Mouse (Mus musculus) monocyte, adult 5-6 weeks (primary cell): ENCODE measurements around the gene Zfp784. TPM values are rescaled to one million over a fixed set of nuclear protein-coding genes. Genes with fewer than 3 reads are reported as not detected.
"Not testable (repeated sequence)": the region's sequence is repeated elsewhere in the genome, so short reads cannot be mapped to it uniquely, and the experiment has no call there.

Experiments used
- ATAC-seq: fragments of 153-309, 156-312 bp; replicated peaks from 2 replicates; pipeline ENCODE4 v1.8.0; 2017; ENCODE audit warnings: mild to moderate bottlenecking; ENCODE audit not compliant: low TSS enrichment, insufficient number of reproducible peaks, severe bottlenecking, poor library complexity, low FRiP score
- total RNA-seq: library from RNA; stranded (forward); fragments of 200-1000, 200-491, 200-594 nt; gene quantifications from 3 replicates; pipeline ENCODE4 v1.2.3, GENCODE M21; 2017

The Zfp784 gene
- total RNA-seq: 3.0 to 3.8 TPM (median 3.1 TPM) in 3 replicates

DNA sequence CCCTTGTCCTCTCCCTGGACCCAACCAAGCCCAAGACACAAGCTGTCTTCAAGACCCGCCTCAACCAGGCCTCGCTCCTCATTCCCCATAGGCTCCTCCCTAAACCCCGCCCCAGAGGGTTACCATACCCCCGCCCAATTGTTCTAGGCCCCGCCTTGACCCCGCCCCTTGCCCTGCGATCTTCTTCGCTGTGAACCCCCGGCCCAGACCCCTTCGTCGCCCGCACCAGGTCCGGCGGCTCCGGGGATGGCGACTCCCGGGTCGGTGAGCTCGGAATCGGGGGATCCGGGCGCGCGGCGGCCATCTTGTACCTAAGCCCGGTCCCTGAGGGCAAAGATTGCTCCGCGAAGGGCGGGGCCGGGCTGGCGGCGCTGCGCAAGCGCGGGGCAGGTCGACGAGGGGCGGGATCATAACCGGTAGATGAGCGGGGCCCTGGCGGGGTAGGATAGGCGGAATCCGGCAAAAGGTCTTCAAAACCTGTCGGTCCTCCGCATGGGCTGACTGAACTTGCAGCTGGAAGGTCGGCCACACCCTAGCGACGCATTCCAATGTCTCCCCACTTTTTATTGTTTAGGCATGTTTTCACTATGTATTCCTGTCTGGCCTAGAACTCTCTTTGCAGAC is at the start of gene Zfp784:
TSS of gene Zfp784 (minus strand) at position 338 of the 624 bp plus-strand sequence.
- peak; percentile 81 for ATAC-seq

DNA sequence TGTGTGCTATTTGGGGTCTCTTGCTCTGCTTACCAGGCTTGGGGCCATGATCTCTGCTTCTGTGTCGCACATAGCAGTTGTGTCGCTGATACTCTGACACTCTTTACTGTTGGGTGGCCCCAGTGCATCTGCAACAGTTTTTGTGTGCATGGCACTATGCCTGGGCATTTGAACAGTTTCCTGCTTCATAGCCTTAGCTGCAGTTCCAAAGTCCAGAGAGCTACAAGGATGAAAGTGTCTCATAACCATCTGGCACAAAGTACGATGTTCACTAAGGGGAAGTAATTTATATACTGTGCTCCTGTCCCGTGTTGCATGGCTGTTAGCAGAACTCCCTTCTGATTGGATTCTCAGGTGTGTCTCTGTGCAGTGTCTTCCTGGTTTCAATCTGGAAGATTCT is 49.6 kb upstream of the Zfp784 start:
- ATAC-seq: no peak

DNA sequence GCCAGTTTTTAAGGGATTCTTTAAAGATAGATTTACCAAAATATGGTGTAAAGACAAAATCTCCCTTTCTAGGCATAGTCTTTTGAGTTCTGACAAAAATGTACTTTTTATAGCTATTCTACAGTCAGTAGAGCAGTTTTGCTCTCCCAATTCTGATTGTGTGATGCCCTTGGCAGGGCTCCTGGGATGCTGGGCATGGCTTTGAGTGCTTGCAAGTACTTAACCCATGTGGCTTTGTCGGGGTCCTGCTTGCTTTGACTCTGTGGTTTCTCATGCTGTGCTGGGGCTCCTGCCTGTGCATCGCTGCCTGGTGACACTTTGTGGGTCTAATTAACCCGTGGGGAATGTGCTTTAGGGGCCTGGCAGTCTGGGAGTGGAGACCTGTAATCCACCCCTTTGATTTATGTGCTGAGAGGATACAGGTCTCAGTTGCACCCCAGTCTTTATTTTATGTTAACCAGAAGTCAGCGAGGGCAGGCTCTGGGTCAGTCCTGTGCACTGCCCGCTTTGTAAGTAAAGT is 48.7 kb upstream of the Zfp784 start:
- ATAC-seq: no peak

DNA sequence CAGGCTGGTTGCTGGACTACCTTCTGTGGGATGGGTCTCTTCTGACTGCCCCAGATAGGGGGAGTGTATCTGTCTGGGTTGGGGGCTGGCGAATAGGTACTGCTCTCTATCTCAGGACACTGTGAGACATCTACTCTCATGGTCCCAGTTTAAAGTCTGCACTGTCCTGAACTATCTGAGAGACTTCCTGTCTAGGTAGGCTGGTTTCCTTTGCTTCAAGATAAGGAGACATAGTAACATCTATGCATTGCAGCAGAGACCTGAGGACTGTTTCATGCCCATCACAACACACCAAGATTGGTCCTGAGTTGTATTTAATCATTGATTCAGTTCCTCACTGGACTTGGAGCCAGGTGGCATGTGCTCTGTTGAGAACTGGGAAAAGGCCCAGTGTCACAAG is 47.3 kb upstream of the Zfp784 start:
- no peak for ATAC-seq

DNA sequence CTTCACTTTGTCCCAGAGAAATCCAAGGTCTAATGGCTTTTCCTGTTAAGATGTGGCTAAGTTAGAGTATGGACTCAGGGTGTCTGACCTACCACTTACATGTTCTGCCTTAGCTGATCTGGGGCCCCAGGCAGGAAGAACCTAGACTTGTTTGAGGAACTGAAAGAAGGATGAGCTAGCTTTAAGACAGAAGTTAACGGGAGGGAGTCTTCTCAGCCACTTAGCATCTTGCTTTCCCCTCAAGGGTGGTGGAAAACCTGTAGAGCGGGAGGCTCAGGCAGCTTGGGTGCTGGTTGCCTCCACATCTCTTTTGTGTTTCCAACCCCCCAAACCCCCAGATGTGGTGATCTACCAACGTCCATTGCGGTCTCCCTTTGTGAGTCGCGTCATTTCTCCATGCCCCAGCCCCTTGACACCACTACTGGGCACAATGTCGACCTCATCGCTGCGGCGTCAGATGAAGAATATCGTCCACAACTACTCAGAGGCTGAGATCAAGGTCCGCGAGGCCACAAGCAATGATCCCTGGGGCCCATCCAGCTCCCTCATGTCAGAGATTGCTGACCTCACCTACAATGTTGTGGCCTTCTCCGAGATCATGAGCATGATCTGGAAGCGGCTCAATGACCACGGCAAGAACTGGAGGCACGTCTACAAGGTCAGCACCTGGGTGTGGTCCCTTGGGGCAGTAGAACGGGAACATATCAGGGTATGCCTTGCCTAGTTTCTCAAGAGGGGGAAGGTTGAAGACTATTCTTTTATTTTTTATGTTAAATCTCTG is 45.3 kb upstream of the Zfp784 start:
- peak; percentile 71 for ATAC-seq

DNA sequence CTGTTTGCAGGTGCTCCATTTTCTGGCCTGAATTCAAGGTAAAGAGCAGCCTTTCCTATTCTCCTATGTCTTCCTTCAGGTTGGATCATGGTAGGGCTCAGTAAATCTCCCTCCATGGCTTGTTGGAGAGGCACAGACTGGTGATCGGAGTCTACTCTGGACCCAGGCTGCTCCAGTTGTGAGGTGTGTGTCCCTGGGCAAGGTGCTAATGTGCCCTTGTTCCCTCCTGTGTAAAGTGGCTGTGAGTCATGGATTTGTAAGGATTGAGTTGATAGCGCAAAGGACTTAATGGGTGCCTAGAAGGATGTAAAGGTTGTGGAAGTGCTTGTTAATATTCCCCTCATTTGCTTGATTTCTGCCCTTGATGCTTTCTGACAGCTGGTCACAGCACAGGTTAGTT is 43.7 kb upstream of the Zfp784 start:
- no peak for ATAC-seq

DNA sequence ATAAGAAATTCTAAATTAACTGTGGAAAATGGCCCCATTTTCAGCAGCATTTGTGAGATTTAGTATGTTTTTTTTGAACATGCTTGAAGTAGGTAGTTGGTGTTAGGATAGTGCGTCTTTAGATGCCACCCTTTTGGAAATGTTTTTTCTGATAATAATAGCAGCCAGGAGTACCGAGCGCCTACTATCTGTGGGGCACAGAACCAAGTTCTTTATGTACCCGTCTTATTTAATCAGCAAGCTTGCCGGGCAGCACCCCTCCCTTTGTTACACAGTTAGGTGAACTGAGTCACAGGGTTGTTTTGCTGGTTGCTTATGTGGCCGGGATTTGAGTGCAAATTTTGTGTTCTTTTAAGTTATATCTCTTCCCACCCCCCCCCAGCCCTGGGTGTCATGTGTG is 43.0 kb upstream of the Zfp784 start:
- ATAC-seq: no peak

DNA sequence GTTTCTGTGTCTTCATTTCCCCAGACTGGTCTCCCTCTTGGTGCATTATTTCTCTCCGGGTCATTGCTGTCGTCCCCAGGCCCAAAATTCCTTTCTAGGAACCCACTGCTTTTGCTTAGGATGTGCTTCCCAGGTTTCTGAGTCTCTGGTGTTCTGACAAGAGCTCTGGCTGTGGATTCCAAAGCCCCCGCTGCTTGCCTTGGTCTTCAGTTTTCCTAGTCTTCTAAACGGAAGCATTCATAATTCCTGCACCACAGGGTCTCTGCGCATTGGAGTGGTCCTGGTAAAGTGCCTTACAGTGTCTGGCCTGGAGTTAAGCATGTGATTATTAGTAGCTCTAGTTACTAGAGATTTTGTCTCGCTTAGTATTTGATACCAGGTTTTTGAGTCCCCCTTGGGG is 42.6 kb upstream of the Zfp784 start:
- ATAC-seq: no peak

DNA sequence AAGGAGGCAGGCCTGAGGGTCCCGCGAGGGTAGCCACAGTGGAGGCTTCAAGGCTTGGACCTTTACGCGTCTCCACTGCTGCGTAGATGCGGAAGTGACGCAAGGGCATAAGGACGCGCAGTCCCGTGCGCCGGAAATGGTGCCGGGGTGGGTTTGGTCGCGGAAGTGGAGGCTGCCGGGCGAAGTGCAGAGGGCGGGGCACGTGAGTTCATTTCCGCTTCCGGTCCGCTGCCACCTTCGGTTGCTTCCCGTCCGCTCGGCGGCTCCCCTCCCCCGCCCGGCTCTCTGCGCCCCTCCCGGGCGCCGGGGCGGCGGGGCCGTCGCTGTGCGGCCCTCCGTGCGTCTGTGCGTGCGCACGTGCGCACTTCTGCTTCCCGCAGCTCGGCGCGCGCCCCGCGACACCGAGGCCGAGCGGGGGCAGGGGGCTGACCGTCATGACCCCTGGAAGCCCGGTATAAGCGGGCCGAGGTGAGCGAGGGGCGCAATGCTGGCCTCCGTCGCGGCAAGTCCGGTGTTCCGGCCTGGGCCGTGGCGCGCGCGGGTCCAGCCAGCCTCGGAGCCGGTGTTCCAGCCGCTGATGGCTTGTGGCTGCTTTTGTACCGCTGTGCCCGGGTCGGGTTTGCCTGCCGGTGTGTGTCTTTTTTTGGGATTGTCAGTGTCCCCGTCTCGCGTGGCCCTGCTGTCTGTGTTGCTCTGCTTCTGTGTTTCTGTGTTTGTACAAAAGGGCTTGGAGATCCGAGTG is 41.9 kb upstream of the Zfp784 start, which contains the start of gene Epn1:
TSS of gene Epn1 (plus strand) at position 226 of the 742 bp plus-strand sequence.
- peak; percentile 89 for ATAC-seq

DNA sequence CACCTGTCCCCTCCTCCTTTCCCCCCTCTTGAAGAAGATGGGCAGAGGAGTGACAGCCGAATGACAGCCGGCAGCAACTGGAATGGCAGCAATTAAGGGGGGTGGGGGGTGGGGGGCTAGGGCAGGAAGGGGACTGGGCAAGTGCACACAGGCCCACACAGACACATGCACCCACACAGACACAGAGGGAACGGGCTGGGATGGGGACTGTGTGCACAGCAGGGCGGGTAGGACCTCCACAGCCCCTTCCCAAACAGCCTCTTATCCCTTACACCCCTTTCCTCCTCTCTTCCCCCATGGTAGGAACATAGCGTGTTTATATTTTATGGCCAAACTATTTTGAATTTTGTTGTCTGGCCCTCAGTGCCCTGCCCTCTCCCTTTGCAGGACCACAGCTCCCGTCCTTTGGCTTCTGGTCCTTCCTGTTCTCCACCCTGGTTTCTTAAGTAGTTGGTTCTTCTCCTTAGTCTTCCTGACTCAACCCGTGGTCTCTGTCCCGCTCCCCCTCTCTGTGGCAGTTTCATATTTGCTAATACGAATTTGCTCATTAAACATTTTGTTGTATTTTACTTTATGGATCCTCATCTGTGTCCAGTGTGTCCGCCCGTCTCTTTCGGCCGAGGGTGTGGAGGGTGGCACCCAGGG is 41.2 kb upstream of the Zfp784 start:
- not testable (repeated sequence) for ATAC-seq

DNA sequence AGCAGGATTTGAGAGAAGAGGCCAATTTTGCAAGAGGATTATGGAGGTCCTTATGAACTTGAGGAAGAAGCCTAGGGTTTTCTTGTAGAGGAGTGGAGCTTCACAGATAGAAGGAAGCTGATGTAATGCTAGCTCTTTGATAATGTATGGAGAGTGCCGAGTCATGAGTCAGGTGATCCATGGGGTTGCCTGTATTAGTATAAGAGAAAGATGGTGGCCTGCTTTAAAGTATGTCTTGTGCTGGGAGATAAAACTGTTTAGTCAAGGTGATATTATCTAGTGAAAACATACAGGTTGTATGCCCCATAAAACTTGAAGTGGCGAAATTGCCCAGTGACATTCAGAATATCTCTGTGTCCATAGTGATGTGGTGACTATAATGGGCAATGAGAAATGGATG is 38.7 kb upstream of the Zfp784 start:
- no peak for ATAC-seq

DNA sequence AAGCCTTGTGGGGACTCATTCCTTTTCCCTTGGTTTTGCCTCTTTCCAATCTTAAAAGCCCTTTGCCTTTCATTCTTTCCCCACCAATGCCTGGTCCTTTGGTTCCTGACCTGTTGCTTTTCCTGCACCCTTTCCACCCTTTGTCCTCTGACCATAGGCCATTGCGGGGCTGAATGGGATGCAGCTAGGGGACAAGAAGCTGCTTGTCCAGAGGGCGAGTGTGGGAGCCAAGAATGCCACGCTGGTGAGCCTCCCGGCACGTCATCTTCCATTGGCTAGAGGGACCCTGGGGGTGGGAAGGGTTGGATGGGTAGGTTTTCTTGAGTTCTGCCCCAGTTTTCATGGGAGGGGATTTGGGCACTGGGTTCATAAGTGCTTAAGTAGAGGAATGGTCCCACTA is 36.7 kb upstream of the Zfp784 start:
- ATAC-seq: no peak

DNA sequence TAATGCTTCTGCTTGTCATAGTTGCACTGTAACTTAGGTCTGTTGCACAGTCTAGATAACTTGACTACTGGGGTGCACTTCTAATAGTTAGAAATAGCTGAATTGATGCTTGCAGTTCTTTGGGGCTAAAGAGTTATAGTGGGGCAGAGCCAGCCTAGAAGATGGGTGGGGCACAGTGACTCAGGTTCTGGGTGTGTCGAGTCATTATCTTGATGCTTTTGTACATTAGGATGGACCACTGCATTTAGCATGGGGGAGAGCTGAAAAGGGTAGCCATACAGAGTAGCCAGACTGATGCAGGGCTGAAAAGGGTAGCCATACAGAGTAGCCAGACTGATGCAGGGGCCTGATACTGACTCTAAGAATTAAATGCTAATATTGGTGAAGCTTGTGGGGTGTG is 35.3 kb upstream of the Zfp784 start:
- ATAC-seq: no peak

DNA sequence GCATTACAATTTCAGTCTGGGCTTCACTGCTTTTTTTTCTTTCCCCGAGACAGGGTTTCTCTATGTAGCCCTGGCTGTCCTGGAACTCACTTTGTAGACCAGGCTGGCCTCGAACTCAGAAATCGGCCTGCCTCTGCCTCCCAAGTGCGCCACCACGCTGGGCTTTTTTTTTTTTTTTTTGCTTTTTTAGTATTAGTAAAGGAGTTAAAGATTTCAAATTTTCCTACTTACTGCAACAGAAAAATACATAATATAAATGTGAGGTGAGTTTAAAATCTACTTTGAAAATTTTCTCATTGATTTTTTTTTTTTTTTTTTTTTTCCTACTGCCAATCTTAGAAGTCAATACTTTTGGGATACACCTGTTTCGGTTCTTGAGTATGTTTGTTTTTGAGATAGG is 26.6 kb upstream of the Zfp784 start:
- ATAC-seq: no peak

DNA sequence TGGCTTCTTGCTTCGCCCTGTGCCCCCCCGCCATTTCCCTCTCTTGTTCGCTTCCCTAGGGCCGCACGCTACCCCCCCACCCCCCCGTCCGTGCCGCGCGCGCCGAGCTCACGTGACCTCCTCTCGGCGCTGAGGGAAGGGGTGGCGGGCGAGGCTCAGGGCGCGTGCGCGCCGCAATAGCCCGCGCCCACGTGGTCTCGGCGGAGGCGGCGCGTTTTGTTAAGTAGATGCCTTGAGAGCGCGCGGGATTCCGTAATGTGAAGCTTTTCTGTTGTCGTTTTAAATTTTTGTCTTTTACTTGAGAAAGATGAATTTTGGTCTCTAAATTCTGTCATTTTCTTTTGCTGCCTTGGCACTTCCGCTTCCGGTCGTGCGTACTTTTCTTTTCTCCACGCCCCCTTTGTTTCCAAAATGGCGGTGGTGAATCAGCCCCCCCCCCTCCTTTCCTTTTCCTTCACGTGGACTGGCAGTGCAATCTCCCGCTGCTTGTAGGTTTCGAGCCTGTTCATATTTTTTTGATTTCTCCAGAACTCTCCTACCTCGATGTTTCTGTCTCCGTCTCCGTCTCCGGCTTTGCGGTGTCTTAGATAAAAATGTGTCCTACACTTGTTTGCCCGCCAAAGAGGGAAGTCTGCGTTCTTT is 24.2 kb upstream of the Zfp784 start:
- no peak for ATAC-seq

DNA sequence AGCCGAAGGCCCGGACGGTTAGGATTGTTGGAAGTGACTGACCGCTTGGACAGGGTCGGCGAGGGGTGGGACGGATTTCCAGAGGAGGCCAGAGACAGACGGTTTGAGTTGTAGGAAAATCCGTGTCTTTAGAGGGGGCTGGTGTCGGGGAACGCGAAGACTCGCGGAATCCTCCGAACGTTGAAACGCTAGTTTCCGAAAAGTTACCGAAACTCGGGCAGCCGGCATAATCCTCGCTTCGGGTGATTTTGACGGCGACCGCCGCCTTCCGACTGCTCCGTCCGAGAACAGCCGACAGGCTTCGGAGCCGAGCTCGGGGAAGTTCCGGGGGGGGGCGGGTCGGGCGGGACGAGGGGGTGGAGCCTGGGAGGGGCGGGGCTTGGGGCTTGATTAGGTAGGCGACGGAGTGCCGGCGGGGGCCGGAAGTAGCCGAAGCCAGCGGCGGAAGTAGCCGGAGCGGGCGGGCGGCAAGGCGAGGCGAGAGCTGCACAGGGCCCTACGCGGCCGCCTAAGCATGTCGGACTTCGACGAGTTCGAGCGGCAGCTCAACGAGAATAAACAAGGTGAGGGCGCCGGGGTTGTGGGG is 23.6 kb upstream of the Zfp784 start, which contains the start of gene U2af2:
TSS of gene U2af2 (plus strand) at position 370 of the 586 bp plus-strand sequence.
- peak; percentile 20 for ATAC-seq

DNA sequence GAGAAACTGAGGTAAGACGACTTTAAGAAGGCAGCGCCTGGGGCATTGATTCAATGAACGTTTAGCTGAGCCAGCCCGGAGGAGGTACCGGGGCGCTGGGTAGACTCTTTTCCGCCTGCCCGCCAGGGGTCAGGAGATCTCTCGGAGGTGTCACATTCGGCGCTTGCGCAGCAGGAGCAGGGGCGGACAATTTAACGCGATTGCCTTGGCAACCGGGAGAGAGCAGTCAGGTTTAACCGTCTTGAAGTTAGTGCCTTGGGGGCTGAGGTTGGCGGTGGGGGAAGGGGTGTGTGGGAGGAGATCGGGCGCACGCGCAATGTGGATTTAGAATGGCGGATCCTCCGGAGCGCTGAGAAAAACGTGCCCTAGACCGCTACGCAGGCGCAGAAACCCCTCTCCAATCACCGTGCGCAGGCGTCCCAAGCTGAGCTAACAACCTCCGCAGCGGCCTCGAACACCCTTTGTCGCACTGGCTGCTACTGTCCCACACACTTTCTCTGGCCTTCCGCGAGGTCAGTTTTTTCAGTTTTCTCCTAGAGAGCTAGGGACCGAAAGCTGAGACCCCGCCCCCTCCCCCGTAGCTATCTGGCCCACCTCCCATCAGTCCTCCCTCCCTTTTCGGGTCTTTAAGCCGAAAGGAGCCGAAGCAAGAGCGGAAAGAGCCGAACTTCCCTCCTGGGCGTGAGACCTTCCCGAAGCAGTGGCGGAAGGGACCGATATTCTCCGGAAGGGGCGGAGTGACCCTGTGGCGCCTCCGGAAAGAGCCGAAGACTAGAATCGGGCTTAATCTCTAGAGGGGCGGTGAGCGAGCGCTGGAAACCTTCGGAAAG is 22.9 kb upstream of the Zfp784 start:
- ATAC-seq: peak; percentile 66
